Mouse (Mus musculus): Measurements from ENCODE around the gene Arid1b. TPM values are rescaled to one million over a fixed set of nuclear protein-coding genes. Genes with fewer than 3 reads are reported as not detected.
"Not testable (repeated sequence)": the region's sequence is repeated elsewhere in the genome, so short reads cannot be mapped to it uniquely, and the experiment has no call there.

Gene Arid1b
- total RNA-seq, 2 experiments from 2014 or later, result 77.5 to 90.0 TPM

GRCm38 (mm10) chr17:5070399-5070798 lies 76.3 kb downstream of the Arid1b start:
- intact Hi-C loops (cut with DNase I), result no loop called here
- no peak for DNase-seq (ENCODE audit: low spot score in 2 of 2)

DNA sequence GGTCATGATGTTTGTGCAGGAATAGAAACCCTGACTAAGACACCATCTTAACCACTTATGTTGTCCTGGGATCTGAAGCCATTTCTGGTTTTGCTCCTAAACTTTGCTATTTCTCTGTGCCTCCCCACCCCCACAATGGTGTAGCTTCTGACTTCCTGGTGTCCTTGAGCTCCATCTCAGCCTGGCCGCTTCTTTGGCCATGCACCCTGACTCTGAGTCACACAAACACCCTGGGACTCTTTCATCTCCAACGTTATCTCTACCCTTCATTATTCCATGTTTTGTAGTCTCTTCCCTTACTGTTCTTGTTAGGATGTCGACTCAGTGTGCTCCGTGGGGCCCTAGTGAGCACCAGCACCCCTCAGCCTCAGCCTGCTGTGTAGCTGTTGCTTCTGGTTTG lies 78.4 kb downstream of the Arid1b start:
- intact Hi-C loops (cut with DNase I), result no loop called here
- no peak for DNase-seq (ENCODE audit: low spot score in 2 of 2)

- intact Hi-C loops (cut with DNase I), result no loop called here
- DNase-seq (ENCODE audit: low spot score in 2 of 2), result no peak
Observed at GRCm38 (mm10) chr17:5074752-5075506, 80.8 kb downstream of the Arid1b start.

GRCm38 (mm10) chr17:5077996-5078395 lies 83.9 kb downstream of the Arid1b start:
- intact Hi-C loops (cut with DNase I), result no loop called here

DNA sequence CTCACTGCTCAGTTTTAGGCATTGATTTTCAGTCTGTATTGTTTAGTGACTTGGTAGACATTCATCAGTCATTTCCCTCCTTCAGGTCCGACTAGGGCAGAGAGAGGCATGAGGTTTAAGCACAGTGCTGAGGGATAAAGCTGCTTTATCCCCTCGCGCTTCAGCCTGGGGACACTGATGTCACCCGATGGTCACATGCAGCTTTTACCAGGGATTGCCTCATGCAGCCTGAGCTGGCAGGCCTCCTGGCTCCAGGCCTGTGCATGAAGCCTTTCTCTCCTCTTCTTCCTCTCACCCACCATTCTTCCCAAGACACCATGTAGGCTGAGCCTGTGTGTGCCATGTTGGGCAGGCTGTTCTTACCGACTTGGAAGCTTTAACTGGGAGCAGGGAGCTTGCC lies 84.4 kb downstream of the Arid1b start:
- no peak for DNase-seq (ENCODE audit: low spot score in 2 of 2)
- intact Hi-C loops (cut with DNase I), result no loop called here

More at GRCm38 (mm10) chr17:5077996-5078395, 83.9 kb downstream of the Arid1b start:
- no peak for DNase-seq (ENCODE audit: low spot score in 2 of 2)

- intact Hi-C loops (cut with DNase I), result no loop called here
- DNase-seq (ENCODE audit: low spot score in 2 of 2), result no peak
Observed at GRCm38 (mm10) chr17:5080884-5081419, 86.8 kb downstream of the Arid1b start.

GRCm38 (mm10) chr17:5082274-5082673 lies 88.1 kb downstream of the Arid1b start:
- intact Hi-C loops (cut with DNase I), result no loop called here
- DNase-seq (ENCODE audit: low spot score in 2 of 2), result no peak

DNA sequence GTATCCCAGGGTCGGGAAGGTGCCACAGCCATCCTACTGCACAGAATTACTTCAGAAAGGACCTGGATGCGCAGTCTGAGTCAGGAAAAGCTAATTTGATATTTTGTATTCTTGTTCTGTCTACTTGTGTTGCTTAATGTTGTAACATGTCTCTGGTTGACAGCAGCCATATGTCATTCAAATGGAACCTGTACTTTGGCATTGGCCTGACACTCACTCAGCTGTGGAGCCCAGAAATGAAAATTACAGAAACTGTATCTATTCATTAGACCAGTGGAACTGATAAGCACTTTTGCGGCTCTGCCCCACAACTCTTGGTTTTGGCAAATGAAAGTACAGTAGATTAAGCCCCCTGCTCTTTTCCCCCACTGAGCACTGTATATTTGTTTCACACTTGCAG lies 89.4 kb downstream of the Arid1b start:
- intact Hi-C loops (cut with DNase I), result no loop called here
- no peak for DNase-seq (ENCODE audit: low spot score in 2 of 2)

GRCm38 (mm10) chr17:5084139-5084538 lies 90.0 kb downstream of the Arid1b start:
- DNase-seq (ENCODE audit: low spot score in 2 of 2), result peak in 1 of 2 experiments; percentile 47
- intact Hi-C loops (cut with DNase I), result no loop called here

- intact Hi-C loops (cut with DNase I), result no loop called here
- no peak for DNase-seq (ENCODE audit: low spot score in 2 of 2)
Observed at GRCm38 (mm10) chr17:5085004-5085403, 90.9 kb downstream of the Arid1b start.

DNA sequence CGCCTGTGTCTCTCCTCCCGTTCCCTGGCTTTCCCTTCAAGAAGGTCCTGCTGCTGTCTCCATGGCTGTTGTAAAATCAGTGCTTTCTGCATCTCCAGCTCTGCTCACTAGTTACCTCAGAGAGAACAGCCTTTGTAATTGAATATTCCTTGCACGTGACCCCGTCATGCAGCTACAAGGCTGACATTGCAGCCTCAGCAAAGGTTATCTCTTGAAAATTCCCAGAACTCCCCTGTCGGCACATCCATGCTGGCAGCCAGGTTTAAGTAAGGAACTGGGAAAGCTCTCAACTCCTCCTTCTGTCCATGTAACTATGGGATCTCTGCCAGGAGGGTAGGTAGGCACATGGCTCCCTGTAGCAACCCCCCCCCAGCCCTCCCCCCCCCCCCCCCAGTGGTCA lies 91.8 kb downstream of the Arid1b start:
- DNase-seq (ENCODE audit: low spot score in 2 of 2), result no peak
- intact Hi-C loops (cut with DNase I), result no loop called here

- DNase-seq (ENCODE audit: low spot score in 2 of 2); intact Hi-C loops (cut with DNase I): not testable (repeated sequence)
Observed at GRCm38 (mm10) chr17:5088241-5088640, 94.1 kb downstream of the Arid1b start.

GRCm38 (mm10) chr17:5088822-5089221 lies 94.7 kb downstream of the Arid1b start:
- intact Hi-C loops (cut with DNase I), result no loop called here
- no peak for DNase-seq (ENCODE audit: low spot score in 2 of 2)

- intact Hi-C loops (cut with DNase I), result no loop called here
- no peak for DNase-seq (ENCODE audit: low spot score in 2 of 2)
Observed at GRCm38 (mm10) chr17:5089541-5089940, 95.4 kb downstream of the Arid1b start.

GRCm38 (mm10) chr17:5091490-5091889 lies 97.4 kb downstream of the Arid1b start:
- DNase-seq (ENCODE audit: low spot score in 2 of 2), result no peak
- intact Hi-C loops (cut with DNase I), result no loop called here

GRCm38 (mm10) chr17:5091934-5092333 lies 97.8 kb downstream of the Arid1b start:
- intact Hi-C loops (cut with DNase I), result no loop called here

DNA sequence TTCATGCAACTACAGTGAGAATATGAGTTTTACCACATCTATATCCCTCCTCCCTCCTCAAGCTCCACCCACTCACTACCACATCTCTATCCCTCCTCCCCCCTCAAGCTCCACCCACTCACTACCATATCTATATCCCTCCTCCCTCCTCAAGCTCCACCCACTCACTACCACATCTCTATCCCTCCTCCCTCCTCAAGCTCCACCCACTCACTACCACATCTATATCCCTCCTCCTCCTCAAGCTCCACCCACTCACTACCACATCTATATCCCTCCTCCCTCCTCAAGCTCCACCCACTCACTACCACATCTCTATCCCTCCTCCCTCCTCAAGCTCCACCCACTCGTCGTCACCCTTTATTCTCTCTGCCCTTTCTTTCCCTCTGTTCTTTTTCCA lies 99.2 kb downstream of the Arid1b start:
- not testable (repeated sequence) for DNase-seq (ENCODE audit: low spot score in 2 of 2)

More at GRCm38 (mm10) chr17:5091934-5092333, 97.8 kb downstream of the Arid1b start:
- DNase-seq (ENCODE audit: low spot score in 2 of 2), result no peak

GRCm38 (mm10) chr17:5094636-5095035 lies 100.5 kb downstream of the Arid1b start:
- DNase-seq (ENCODE audit: low spot score in 2 of 2), result no peak
- intact Hi-C loops (cut with DNase I), result no loop called here

More for the DNA sequence above, 99.2 kb downstream of the Arid1b start:
- intact Hi-C loops (cut with DNase I), result not testable (repeated sequence)

- no peak for DNase-seq (ENCODE audit: low spot score in 2 of 2)
- intact Hi-C loops (cut with DNase I), result no loop called here
Observed at GRCm38 (mm10) chr17:5095741-5096140, 101.6 kb downstream of the Arid1b start.

- DNase-seq (ENCODE audit: low spot score in 2 of 2), result no peak
- intact Hi-C loops (cut with DNase I), result no loop called here
Observed at GRCm38 (mm10) chr17:5097046-5097445, 102.9 kb downstream of the Arid1b start.
